Mouse (Mus musculus): Measurements from ENCODE around the gene Cd247.

DNA sequence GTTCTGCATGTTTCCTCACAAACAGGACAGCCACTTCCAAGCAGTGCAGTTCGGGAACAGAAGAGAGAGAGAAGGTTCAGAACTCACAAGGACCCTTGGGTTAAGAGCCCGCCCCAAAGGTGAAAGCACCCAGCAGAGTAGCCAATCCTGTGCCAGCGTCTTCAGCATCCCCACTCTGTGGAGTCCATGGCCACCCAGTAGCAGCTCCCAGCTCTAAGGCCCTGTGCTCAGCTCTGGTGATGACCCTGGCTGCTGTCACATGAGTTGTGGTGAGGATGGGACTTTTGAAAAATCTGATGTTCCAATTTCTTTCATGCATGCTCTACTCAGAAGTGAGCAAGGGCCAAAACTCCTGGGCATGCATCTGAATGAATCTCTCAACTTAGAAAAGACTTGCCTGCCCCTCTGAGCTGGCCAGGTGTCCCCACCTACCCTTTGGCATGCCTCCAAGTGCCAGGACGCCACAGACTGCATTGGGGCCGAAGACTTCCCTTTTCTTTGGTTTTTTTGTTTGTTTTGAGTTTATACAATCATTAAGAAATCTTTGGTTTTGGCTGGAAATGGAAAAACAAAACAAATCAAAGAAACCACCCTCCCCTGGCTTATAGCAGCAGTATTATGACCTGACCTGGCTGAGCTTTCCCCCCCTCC, 78.3 kb downstream of the Cd247 start:
- TF ChIP-seq CTCF (conservative IDR thresholded peaks at IDR 0.05; ENCODE audit: low read length), result no peak
- TF ChIP-seq POU5F1 (IDR thresholded peaks at IDR 0.05; ENCODE audit: borderline replicate concordance, low read length), result no peak
